Mouse (Mus musculus): ENCODE measurements at regions not wholly inside any gene's neighbourhood (a gene's known extent, or its start where the extent isn't known, plus 50 kb on each side); places are given as distances from the start of the nearest gene placed in this dataset.
"Not testable (repeated sequence)": the region's sequence is repeated elsewhere in the genome, so short reads cannot be mapped to it uniquely, and the experiment has no call there.

DNA sequence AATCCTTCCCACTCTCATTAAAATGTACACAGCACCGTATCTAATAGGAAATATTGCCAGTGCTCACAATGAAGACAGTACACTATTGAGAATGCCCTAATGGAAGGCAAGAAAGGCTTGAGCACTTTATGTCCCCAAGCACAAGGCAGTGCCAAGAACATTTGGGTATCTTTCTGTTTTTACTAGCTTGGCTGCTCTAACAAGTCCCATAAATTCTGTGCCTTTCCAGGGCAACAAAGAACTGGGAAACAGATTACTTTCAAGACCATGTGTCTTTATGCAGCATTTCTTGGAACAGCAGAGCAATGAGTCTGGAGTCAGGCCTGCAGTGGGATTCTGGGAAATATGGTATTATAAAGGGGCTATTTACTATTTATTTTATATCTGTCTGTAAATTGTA, 192.3 kb downstream of the 1700008P02Rik start:
- no peak for DNase-seq (ENCODE audit: low spot score)

DNA sequence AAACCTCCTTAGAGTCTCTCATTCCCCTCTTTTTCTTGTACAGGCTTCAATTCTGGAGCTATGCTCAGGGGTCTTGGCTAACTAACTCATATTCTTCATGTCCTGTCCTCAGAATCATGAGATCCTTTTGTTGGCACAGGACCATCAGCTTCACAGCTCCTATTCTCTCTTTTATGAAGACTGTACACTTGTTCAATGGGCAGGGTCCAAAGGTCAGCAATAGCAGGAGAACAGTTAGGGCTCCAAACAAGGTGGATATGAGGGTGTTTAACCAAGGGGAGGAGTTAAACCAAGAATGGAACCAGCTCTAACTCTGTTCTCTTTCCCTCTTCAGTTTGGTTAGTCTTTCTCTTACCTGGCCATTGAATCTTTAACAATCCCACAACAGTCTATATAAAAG, 219.4 kb downstream of the 1700008P02Rik start:
- DNase-seq (ENCODE audit: low spot score), result no peak

GRCm38 (mm10) chr3:6385669-6386068, 234.6 kb downstream of the 1700008P02Rik start:
- DNase-seq (ENCODE audit: low spot score), result no peak

DNA sequence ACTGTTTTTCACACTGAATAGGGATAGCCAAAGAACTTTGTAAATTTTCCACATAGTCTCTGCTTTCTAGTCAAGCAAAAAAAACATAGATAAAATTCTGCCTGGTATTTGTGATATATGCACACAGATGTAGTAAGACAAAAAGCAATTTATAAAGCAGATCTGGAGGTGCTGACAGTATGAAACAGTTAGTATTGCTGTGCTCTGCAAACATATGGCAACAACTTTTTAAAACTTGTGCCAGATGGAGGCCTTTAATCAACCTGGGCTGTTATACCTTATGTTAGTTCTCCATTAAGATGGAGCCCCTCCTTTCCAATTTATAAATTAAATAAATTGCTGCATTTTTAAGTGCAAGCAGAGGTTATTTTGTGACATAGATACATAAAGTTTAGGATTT, 237.3 kb downstream of the 1700008P02Rik start:
- DNase-seq (ENCODE audit: low spot score), result no peak

- DNase-seq (ENCODE audit: low spot score), result no peak
Observed at GRCm38 (mm10) chr3:6382296-6382695, 237.9 kb downstream of the 1700008P02Rik start.

- no peak for DNase-seq (ENCODE audit: low spot score)
Observed at GRCm38 (mm10) chr3:6381732-6382131, 238.5 kb downstream of the 1700008P02Rik start.

- not testable (repeated sequence) for DNase-seq (ENCODE audit: low spot score)
Observed at GRCm38 (mm10) chr3:6339001-6339400, 281.2 kb downstream of the 1700008P02Rik start.

DNA sequence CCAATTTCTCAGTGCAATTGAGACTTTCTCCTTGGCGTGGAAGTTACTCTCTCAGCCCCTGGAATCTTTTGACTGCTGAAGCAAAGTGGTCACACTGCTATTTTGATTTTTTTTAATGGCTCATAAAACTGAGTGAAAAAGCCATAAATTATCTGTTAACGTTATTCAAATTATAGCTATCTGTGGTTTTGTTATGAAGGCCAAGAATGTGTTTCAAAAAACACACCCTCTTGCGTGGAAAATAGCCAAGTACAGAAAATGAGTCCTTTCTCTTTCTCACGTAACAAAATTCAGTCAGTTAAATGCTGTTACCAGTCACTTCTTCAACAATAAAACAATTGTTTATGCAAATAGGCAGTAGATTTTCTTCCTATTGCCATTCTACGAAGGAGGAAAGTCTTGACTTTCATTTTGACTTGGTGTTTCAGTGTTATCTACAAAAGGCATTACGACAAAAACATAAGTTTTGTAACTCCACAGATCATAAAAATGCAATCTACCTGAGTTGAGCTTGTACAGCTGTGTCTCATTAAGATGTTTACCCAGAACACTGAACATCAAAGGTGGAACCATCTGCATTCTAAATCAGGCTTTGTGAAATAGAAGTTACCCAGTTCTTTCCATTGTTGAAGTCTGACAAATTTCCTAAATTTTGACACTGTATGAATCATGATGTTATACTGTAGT, 299.3 kb downstream of the 1700008P02Rik start:
- DNase-seq (ENCODE audit: low spot score), result peak; percentile 5

- no peak for DNase-seq (ENCODE audit: low spot score)
Observed at GRCm38 (mm10) chr3:6289500-6289899, 330.7 kb downstream of the 1700008P02Rik start.

DNA sequence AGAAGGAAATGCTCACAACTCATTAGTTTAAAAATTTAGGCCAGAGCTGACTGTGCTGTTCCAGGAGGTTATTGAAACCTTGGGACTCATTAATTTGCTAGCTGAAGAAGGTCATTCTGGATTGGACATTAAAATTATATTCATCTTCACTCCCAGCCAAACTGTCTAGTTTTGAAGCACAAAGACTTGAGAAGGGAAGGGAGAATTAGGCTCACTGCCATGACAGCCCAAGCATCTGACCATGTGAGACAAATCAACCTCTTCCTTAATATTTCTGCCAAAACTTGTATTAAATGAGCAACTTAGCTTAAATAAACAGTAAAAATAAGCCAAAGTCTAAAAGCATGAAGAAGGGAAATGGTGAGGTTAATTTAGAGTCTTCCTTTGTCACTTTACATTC, 339.6 kb downstream of the 1700008P02Rik start:
- no peak for DNase-seq (ENCODE audit: low spot score)

Data from MN1 (cell line).